Comparison of ENCODE assay signal across 15 mouse cellular contexts in genomic region chr19:37362545-37362944, GRCm38 (mm10). TPM values are rescaled to one million over a fixed set of nuclear protein-coding genes. Genes with fewer than 3 reads are reported as not detected.
DNase-seq lines count a peak whose midpoint lies in the region; ATAC-seq lines count a peak whose summit lies in the region.
"Had no signal": no experiment of that assay in that cellular context is flagged by ENCODE, and none has a peak within 500 bp of the region (broad histone marks: within the 10 kb centered on the region; RNA-seq: fewer than 3 reads in every experiment).

No protein-coding gene starts in this region.

- peaks cover 5% of the 10 kb centered on the region for H3K4me1 ChIP-seq in forebrain, embryonic 10.5 days
- H3K4me1 ChIP-seq in forebrain, embryonic 12.5 days, result 0 out of 2 replicates have a peak, but pooled peaks cover 3% of the 10 kb centered on the region
- H3K4me1 ChIP-seq in neural tube, embryonic 13.5 days (replicated peaks), result no peaks in the 10 kb centered on the region
- H3K4me1 ChIP-seq in hindbrain, embryonic 13.5 days (replicated peaks), result no peaks in the 10 kb centered on the region
- H3K4me1 ChIP-seq in heart, embryonic 12.5 days (replicated peaks), result no peaks in the 10 kb centered on the region

- no peaks in the 10 kb centered on the region for H3K36me3 ChIP-seq in forebrain, embryonic 10.5 days (replicated peaks)
- H3K36me3 ChIP-seq in forebrain, embryonic 12.5 days (replicated peaks), result no peaks in the 10 kb centered on the region
- H3K36me3 ChIP-seq in neural tube, embryonic 13.5 days, result no peaks in the 10 kb centered on the region
- H3K36me3 ChIP-seq in hindbrain, embryonic 13.5 days, result no peaks in the 10 kb centered on the region
- no peaks in the 10 kb centered on the region for H3K36me3 ChIP-seq in heart, embryonic 12.5 days
- H3K36me3 ChIP-seq: G1E had no signal

- H3K27ac ChIP-seq in forebrain, embryonic 10.5 days, result no peak overlapping the region
- H3K27ac ChIP-seq in forebrain, embryonic 12.5 days, result no peak overlapping the region
- no peak overlapping the region for H3K27ac ChIP-seq in neural tube, embryonic 13.5 days (replicated peaks)
- no peak overlapping the region for H3K27ac ChIP-seq in hindbrain, embryonic 13.5 days
- no peak overlapping the region for H3K27ac ChIP-seq in heart, embryonic 12.5 days (ENCODE audit: poor library complexity, severe bottlenecking)

- no peak overlapping the region for H3K4me2 ChIP-seq in forebrain, embryonic 12.5 days
- H3K4me2 ChIP-seq in neural tube, embryonic 13.5 days, result 0 out of 2 replicates have a peak overlapping the region, but pooled peaks have one; percentile 22
- no peak overlapping the region for H3K4me2 ChIP-seq in hindbrain, embryonic 13.5 days
- H3K4me2 ChIP-seq in heart, embryonic 12.5 days, result no peak overlapping the region

- H3K9ac ChIP-seq in forebrain, embryonic 12.5 days, result no peak overlapping the region
- no peak overlapping the region for H3K9ac ChIP-seq in neural tube, embryonic 13.5 days
- no peak overlapping the region for H3K9ac ChIP-seq in hindbrain, embryonic 13.5 days
- no peak overlapping the region for H3K9ac ChIP-seq in heart, embryonic 12.5 days

- no peak; the same call in 1 of the 2 replicates for ATAC-seq in forebrain, embryonic 12.5 days (ENCODE audit: low FRiP score)
- no peak for ATAC-seq in neural tube, embryonic 13.5 days (ENCODE audit: low read depth)
- 0 out of 2 replicates have a peak, but pooled peaks have one; percentile 71 for ATAC-seq in hindbrain, embryonic 13.5 days (ENCODE audit: low FRiP score)
- ATAC-seq in heart, embryonic 12.5 days (ENCODE audit: insufficient number of reproducible peaks, low FRiP score), result no peak
- ATAC-seq: activated CD4-positive, CD25-positive, alpha-beta regulatory T cell, adult 4 months had no signal

- H3K27me3 ChIP-seq in forebrain, embryonic 10.5 days (ENCODE audit: poor library complexity, severe bottlenecking), result no peaks in the 10 kb centered on the region
- H3K27me3 ChIP-seq in forebrain, embryonic 12.5 days, result no peaks in the 10 kb centered on the region
- H3K27me3 ChIP-seq in neural tube, embryonic 13.5 days, result no peaks in the 10 kb centered on the region
- H3K27me3 ChIP-seq in hindbrain, embryonic 13.5 days, result no peaks in the 10 kb centered on the region
- no peaks in the 10 kb centered on the region for H3K27me3 ChIP-seq in heart, embryonic 12.5 days (replicated peaks)

- H3K9me3 ChIP-seq in forebrain, embryonic 10.5 days, result no peaks in the 10 kb centered on the region
- H3K9me3 ChIP-seq in forebrain, embryonic 12.5 days, result no peaks in the 10 kb centered on the region
- H3K9me3 ChIP-seq in neural tube, embryonic 13.5 days, result no peaks in the 10 kb centered on the region
- no peaks in the 10 kb centered on the region for H3K9me3 ChIP-seq in hindbrain, embryonic 13.5 days
- no peaks in the 10 kb centered on the region for H3K9me3 ChIP-seq in heart, embryonic 12.5 days (replicated peaks)
- H3K9me3 ChIP-seq: G1E had no signal

- DNase-seq in forebrain, embryonic 10.5 days (ENCODE audit: extremely low spot score, low spot score), result peak; percentile 25
- no peak for DNase-seq in neural tube, embryonic 10.5 days (ENCODE audit: extremely low spot score, low spot score)
- DNase-seq in embryo, embryonic 11 days, result peak; percentile 38
- no peak for DNase-seq in right cerebral cortex, adult 18-20 months
- DNase-seq: adrenal gland, postnatal 36 days; heart, adult 18-20 months; kidney, adult 11 months; thymus, adult 18-20 months had no signal

- 32% methylated on average over 5 of the region's 5 CpGs for WGBS in forebrain, embryonic 10.5 days
- WGBS in forebrain, embryonic 12.5 days, result 30% methylated on average over 5 of the region's 5 CpGs
- 29% methylated on average over 5 of the region's 5 CpGs for WGBS in neural tube, embryonic 13.5 days
- 27% methylated on average over 5 of the region's 5 CpGs for WGBS in hindbrain, embryonic 13.5 days
- WGBS in heart, embryonic 12.5 days, result 28% methylated on average over 5 of the region's 5 CpGs

- no peak overlapping the region for H3K4me3 ChIP-seq in forebrain, embryonic 10.5 days
- no peak overlapping the region for H3K4me3 ChIP-seq in forebrain, embryonic 12.5 days (replicated peaks)
- H3K4me3 ChIP-seq in neural tube, embryonic 13.5 days, result no peak overlapping the region
- H3K4me3 ChIP-seq in hindbrain, embryonic 13.5 days, result no peak overlapping the region
- H3K4me3 ChIP-seq in heart, embryonic 12.5 days, result no peak overlapping the region
- H3K4me3 ChIP-seq: erythroblast, embryonic 14.5 days had no signal

RNA-seq across cellular contexts. Expression of gene Kif11, which starts 13.7 kb away (rescaled TPM):
- polyA plus RNA-seq in forebrain, embryonic 10.5 days (2016; fragmentation: Nextera tagmentation; extraction: Ambion mirVana), result 97.8 and 98.3 TPM in 2 replicates
- polyA plus RNA-seq in forebrain, embryonic 12.5 days (2016; fragmentation: Nextera tagmentation; extraction: Ambion mirVana), result 99.0 and 107 TPM in 2 replicates
- 10.2 and 14.3 TPM in 2 replicates for polyA plus RNA-seq in neural tube, embryonic 13.5 days (2015; fragmentation: Nextera tagmentation; extraction: Ambion mirVana)
- 13.5 and 14.3 TPM in 2 replicates for polyA plus RNA-seq in hindbrain, embryonic 13.5 days (2015; fragmentation: Nextera tagmentation; extraction: Ambion mirVana)
- polyA plus RNA-seq in heart, embryonic 12.5 days (2016; fragmentation: Nextera tagmentation; extraction: Ambion mirVana), result 53.6 and 57.7 TPM in 2 replicates

RNA-seq across cellular contexts. Expression of gene Ide, which starts 24.9 kb away (rescaled TPM):
- 63.8 and 66.1 TPM in 2 replicates for polyA plus RNA-seq in forebrain, embryonic 10.5 days (2016; fragmentation: Nextera tagmentation; extraction: Ambion mirVana)
- 53.1 and 56.2 TPM in 2 replicates for polyA plus RNA-seq in forebrain, embryonic 12.5 days (2016; fragmentation: Nextera tagmentation; extraction: Ambion mirVana)
- polyA plus RNA-seq in neural tube, embryonic 13.5 days (2015; fragmentation: Nextera tagmentation; extraction: Ambion mirVana), result 35.9 and 37.0 TPM in 2 replicates
- polyA plus RNA-seq in hindbrain, embryonic 13.5 days (2015; fragmentation: Nextera tagmentation; extraction: Ambion mirVana), result 35.3 and 35.7 TPM in 2 replicates
- polyA plus RNA-seq in heart, embryonic 12.5 days (2016; fragmentation: Nextera tagmentation; extraction: Ambion mirVana), result 62.0 and 62.7 TPM in 2 replicates

Comparison
In these comparisons a context has a peak if more than half of its experiments do, and no peak if none do; other contexts are left out.
1. DNase-seq: peak in forebrain, embryonic 10.5 days (single experiment) and embryo, embryonic 11 days (single experiment); none in neural tube, embryonic 10.5 days (single experiment) and right cerebral cortex, adult 18-20 months (single experiment).